Mouse (Mus musculus) frontal cortex, postnatal 10 days (tissue): ENCODE measurements at regions not wholly inside any gene's neighbourhood (a gene's known extent, or its start where the extent isn't known, plus 50 kb on each side); places are given as distances from the start of the nearest gene placed in this dataset.

ENCODE experiments used
- DNase-seq, 2 experiments: peaks; one replicate each; pipeline ENCODE4 v3.0.0; 2022; ENCODE audit warnings: low spot score in 2 of 2, mixed read lengths in 1 of 2

GRCm38 (mm10) chr4:56619803-56620202 is 120.1 kb upstream of the Gm26657 start:
- no peak for DNase-seq

DNA sequence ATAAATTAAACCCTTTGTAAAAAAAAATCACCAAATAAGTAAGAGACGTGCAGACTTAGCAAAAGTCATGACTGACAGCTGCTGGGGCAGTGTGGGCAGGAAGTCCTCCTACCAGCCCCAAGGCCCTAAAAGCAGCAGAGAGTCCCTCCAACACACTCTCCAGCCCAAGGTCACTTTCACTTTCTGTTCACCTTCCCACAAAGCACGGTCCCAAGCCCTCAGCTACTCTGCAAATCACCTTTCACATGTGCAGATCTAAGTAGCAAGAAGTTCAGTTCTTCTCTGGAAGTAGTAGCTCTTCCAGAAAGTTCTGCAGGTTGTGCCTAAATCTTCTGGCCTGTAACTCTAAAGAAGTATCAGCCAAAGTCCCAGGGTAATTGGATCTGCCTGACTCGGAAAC is 120.8 kb upstream of the Gm26657 start:
- no peak for DNase-seq

DNA sequence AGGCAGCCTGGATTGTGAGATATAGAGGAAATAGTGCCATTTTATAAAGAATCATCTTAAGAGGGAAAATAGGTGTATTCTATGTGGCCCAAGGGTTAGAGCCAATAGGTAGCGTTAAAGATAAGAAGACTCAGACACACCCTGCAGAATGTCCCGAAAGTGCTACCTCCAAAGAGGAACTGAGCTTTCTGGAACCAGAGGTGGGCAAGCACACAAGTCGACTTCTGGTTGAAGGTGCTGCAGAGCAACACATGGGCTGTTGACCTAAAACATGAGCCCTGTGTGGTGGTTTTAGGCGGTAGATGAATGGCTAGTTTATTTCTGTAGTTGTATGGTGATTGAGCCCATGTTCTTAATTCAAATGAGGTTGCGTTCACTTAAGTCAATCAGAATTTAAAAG is 121.4 kb upstream of the Gm26657 start:
- DNase-seq = no peak

- DNase-seq = no peak
Observed at GRCm38 (mm10) chr4:56617661-56618360, 122.1 kb upstream of the Gm26657 start.

GRCm38 (mm10) chr4:56612325-56612724 is 127.5 kb upstream of the Gm26657 start:
- DNase-seq = no peak

GRCm38 (mm10) chr4:56611751-56612150 is 128.1 kb upstream of the Gm26657 start:
- no peak for DNase-seq

GRCm38 (mm10) chr4:56610273-56610672 is 129.6 kb upstream of the Gm26657 start:
- no peak for DNase-seq

GRCm38 (mm10) chr4:56608701-56609100 is 131.2 kb upstream of the Gm26657 start:
- DNase-seq = no peak

DNA sequence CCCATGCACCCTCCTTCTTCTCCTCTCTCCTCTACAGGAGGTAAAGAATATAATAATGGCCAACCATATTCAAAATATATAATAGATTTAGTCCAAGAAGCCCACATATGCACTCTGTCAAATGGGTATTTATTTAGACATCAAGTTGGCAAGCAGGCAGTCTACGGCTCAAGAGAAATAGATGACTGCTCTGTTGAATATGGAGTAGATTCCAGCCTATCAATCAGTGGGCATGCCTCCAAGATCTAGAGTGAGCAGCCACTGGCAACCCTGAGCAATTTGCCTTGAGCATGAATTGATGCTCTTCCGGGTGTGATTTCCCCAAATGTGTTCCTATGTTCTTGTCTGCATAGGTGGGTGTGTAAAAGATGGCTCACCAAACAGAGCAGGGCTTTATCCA is 141.5 kb upstream of the Gm26657 start:
- DNase-seq = no peak

DNA sequence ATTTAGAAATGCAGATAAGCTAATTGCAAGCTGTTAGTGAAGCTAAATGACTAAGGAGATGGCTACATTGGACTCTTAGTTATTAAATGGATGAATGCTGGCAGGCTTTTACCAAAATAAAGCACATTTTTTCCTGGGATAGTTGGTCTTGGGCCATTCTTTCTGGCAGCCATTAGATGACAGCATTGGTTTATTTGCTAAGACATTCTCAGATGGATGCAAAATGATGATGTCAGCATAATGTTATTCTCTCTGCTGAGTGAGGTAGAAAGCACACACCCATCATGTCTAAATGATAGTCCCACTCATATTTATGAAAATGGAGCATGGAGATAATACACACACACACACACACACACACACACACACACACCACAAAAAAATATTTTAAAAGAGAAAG is 141.9 kb upstream of the Gm26657 start:
- DNase-seq = no peak

DNA sequence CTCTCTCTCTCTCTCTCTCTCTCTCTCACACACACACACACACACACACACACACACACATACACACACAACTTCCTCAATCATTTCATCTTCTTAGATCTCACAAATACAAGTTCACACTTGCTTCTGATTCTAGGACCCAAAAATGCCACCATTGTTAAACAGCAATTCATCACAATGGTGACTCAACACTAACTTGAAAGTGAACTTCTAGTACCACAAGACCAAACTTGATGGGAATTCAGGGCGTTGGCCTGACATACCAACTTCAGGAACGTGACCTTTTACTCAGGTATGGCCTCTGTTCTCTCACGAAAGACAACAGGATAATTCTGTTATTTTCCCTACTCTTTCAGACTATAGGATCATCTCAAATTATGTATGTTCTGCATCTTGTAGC is 157.5 kb upstream of the Gm26657 start:
- DNase-seq = no peak

GRCm38 (mm10) chr4:56576837-56577548 is 162.9 kb upstream of the Gm26657 start:
- no peak for DNase-seq

GRCm38 (mm10) chr4:56552126-56552525 is 187.7 kb upstream of the Gm26657 start:
- no peak for DNase-seq

DNA sequence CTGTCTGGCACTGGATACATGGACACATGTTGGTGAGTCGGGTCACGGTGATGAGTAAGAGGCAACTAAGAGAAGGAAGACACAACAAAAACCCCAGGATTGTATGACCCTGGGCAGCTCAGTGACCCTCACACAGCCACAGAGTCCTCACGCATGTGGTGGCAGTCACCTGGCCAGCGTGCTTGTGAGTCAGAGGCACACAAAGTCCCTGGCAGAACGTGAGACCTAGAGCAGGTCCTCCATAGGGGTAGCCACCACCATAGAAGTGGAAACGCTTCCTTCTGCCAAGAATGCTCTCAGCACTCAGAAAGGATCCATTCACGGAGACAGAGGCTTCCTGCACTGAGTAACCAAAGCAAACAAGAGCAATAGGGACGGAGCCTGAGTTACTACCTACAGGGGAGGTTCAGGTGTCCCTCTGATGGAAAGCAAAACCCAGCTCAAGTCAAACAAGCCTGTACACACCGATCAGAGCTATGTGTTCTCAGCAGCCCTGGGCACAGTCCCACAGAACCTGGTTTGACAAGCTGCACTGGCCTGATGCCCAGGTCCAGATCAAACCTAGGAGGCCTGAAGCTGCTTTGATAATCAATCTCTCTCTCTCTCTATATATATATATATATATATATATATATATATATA is 206.4 kb upstream of the Gm26657 start:
- DNase-seq = no peak

- DNase-seq = no peak
Observed at GRCm38 (mm10) chr4:56532921-56533320, 206.9 kb upstream of the Gm26657 start.

GRCm38 (mm10) chr4:56528571-56528970 is 211.3 kb upstream of the Gm26657 start:
- DNase-seq = no peak

- no peak for DNase-seq
Observed at GRCm38 (mm10) chr4:56524430-56524985, 215.4 kb upstream of the Gm26657 start.

- DNase-seq = no peak
Observed at GRCm38 (mm10) chr4:56507770-56508169, 232.1 kb upstream of the Gm26657 start.

- no peak for DNase-seq
Observed at GRCm38 (mm10) chr4:56506786-56507185, 233.1 kb upstream of the Gm26657 start.

DNA sequence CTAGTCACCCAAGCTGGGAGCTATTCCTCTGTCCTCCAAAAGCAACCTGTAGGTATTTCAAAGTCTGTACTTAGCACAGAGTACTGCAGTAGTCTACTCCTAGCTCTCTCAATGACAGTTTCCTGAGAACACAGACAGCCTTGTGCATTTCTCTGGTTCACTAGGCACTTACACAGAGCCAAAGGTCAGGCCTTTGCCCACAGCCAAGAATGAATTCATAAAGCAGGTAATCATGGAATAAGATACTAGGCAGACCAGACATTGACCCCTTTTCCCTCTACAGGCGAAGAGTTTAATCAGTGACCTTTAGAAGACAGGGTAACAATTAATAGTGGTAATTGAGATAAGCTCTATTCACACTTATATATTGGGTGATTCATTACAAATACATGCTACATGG is 233.8 kb upstream of the Gm26657 start:
- DNase-seq = no peak

GRCm38 (mm10) chr4:56492537-56493221 is 247.2 kb upstream of the Gm26657 start:
- DNase-seq = peak; percentile 26 to 44

GRCm38 (mm10) chr4:56489361-56489760 is 250.5 kb upstream of the Gm26657 start:
- no peak for DNase-seq
